Mouse (Mus musculus) erythroblast, embryonic 14.5 days (primary cell): ENCODE data around the gene Cers5.

Experiments used
- GATA1 ChIP-seq: IDR thresholded peaks from 2 replicates; pipeline ENCODE4 v1.6.1; 2012; ENCODE audit warnings: low read length, inconsistent platforms, mixed read lengths
- TAL1 ChIP-seq: IDR thresholded peaks from 3 replicates; pipeline ENCODE4 v1.6.1; 2012; ENCODE audit warnings: low read length, inconsistent platforms, mixed read lengths

DNA sequence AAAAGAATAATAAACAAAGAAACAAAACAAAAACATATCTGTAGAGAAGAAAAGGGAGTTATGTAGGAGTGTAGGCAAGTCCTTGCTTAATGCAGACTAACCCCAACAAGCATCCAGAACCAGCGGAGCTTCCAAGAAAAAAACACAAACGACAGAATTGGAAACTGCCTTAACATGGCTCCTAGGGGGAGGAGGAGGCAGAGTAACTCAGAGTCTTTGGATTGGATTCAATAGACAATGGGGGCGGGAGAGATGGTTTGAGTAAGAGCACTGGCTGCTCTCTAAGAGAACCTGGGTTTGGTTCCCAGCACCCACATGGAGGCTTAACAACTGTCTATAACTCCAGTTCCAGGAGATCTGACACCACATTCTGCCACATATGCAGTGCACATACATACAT, 41.0 kb downstream of the Cers5 start:
- no peak for TF ChIP-seq GATA1
- TF ChIP-seq TAL1, result no peak
